Mouse (Mus musculus) hindbrain, embryonic 13.5 days (tissue): ENCODE measurements around the gene Htra3. TPM values are rescaled to one million over a fixed set of nuclear protein-coding genes. Genes with fewer than 3 reads are reported as not detected.

ENCODE experiments used
- ATAC-seq: fragments of 200-750 bp; cut with Nextera tagmentation; 2 replicates; pipeline ENCODE4 v1.8.0; 2017; ENCODE audit warnings: moderate TSS enrichment; ENCODE audit not compliant: low FRiP score
- H3K27ac ChIP-seq: fragments of 300-500 bp; sonication (generic); 2 replicates; pipeline ENCODE4 v1.5.1; 2015; ENCODE audit warnings: inconsistent platforms, mild to moderate bottlenecking, moderate library complexity
- H3K27me3 ChIP-seq: fragments of 300-500 bp; sonication (generic); 2 replicates; pipeline ENCODE4 v1.6.1; 2015; ENCODE audit warnings: mild to moderate bottlenecking, inconsistent platforms
- H3K36me3 ChIP-seq: fragments of 300-500 bp; sonication (generic); 2 replicates; pipeline ENCODE4 v1.6.1; 2015; ENCODE audit warnings: mild to moderate bottlenecking, inconsistent platforms
- H3K4me1 ChIP-seq: fragments of 300-500 bp; sonication (generic); replicated peaks from 2 replicates; pipeline ENCODE4 v1.6.1; 2015; ENCODE audit warnings: inconsistent platforms
- H3K4me2 ChIP-seq: fragments of 300-500 bp; sonication (generic); 2 replicates; pipeline ENCODE4 v1.6.1; 2015; ENCODE audit warnings: inconsistent platforms, mild to moderate bottlenecking, moderate library complexity
- H3K4me3 ChIP-seq: fragments of 300-500 bp; sonication (generic); 2 replicates; pipeline ENCODE4 v1.5.1; 2015; ENCODE audit warnings: mild to moderate bottlenecking, inconsistent platforms
- H3K9ac ChIP-seq: fragments of 300-500 bp; sonication (generic); 2 replicates; pipeline ENCODE4 v1.6.1; 2015; ENCODE audit warnings: mild to moderate bottlenecking, inconsistent platforms
- H3K9me3 ChIP-seq: fragments of 300-500 bp; sonication (generic); 2 replicates; pipeline ENCODE4 v1.6.1; 2016; ENCODE audit warnings: inconsistent platforms
- WGBS: fragments of 180-500 bp; shearing (Covaris S2); methylation state at CpG from one replicate; pipeline ENCODE4 v1.1.7; 2015; 5-methylcytosine and 5-hydroxymethylcytosine counted together
- polyA plus RNA-seq: library from polyadenylated mRNA; unstranded; fragments of >200 nt; fragmentation: Nextera tagmentation; extraction: Ambion mirVana; gene quantifications from 2 replicates; pipeline ENCODE4 v1.2.1, GENCODE M21; 2015

Htra3 gene
- polyA plus RNA-seq, 1 experiment from 2014 or later: 12.2 TPM

DNA sequence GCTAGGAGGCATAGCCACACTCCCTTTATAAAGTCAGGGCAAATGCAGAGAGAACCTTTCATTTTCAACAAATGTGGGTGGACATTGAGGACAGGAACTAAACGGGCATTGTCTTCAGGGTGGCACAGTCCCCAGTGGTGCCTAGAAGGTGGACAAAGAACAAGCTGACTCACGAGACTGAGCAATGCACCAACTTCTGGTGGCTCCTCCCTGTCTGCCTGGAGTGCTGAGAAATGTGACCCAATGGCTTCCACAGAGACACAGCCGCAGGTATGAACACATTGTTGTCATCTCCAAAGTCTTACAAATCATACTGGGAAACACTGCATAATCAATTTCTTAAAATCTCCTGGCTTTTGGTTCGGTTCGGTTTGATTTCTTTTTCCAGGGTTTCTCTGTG lies 37.9 kb upstream of the Htra3 start:
- H3K27ac ChIP-seq: no peak overlapping the region
- H3K4me1 ChIP-seq: no peaks in the 10 kb centered on the region
- WGBS: 85% methylated on average over 5 of the region's 5 CpGs
- no peak overlapping the region for H3K4me3 ChIP-seq
- H3K27me3 ChIP-seq: no peaks in the 10 kb centered on the region
- no peak for ATAC-seq
- H3K4me2 ChIP-seq: no peak overlapping the region
- H3K9me3 ChIP-seq: no peaks in the 10 kb centered on the region
- H3K36me3 ChIP-seq: no peaks in the 10 kb centered on the region
- H3K9ac ChIP-seq: no peak overlapping the region

DNA sequence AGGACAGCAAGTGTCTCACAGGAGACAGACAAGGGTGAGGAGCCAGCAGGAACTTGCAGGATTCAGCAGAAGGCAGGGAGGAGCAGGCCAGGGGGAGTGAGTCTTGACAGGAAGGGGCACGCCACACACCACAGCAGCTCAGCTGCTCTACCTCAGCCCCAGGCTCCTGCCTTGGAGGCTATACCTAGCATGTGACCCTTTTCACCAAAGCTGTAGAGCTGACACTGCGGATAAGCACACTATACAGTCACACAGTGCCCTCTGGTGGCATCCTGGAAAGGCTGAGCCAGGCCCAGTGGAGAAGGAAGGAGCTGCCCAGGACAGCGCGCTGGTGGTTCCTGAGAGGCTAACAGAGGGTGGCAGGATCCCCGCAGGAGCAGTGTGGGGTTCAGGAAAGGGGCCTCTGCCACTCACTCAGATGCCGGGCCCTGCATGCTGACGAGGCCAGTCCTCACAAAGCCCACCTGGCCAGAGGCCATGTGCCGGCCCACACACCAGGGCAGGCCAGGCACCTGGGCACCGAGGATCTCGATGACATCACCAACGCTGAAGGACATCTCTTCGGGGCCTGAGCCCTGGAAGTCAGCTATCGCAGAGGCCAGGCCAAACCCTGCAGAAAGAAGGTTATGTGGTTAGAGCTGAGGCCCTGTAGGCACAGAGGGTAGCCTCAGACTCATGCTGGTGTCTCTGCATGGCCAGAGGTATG lies 34.2 kb upstream of the Htra3 start:
- Histone ChIP-seq H3K27me3 (0 out of 2 replicates have a peak, but pooled peaks cover 2% of the 10 kb centered on the region), H3K9ac (no peak overlapping the region), H3K36me3 (no peaks in the 10 kb centered on the region), H3K4me3 (no peak overlapping the region), H3K27ac (no peak overlapping the region), H3K9me3 (no peaks in the 10 kb centered on the region), H3K4me1 (0 out of 2 replicates have a peak, but pooled peaks cover 8% of the 10 kb centered on the region), H3K4me2 (no peak overlapping the region)
- ATAC-seq: peak; percentile 92
- WGBS: 49% methylated on average over 13 of the region's 13 CpGs

DNA sequence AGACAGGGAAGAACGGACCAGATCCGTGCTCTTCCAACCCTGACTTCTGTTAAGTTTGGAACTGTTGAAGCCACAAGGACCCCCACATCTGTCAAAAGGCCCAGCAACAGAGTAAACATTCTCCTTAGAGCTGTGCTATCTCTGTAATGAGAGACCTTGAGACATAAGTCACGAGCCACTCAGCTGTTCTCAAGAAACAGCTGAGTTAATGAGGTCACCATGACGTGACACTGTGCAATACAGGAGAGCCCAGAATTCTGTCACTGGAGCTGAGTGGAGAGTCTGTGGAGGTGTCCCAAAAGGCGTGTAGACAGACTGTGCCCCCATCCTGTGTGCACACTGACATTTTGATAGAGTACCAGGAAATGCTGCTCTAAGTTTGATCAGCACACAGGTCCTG lies 32.9 kb upstream of the Htra3 start:
- 0 out of 2 replicates have a peak, but pooled peaks cover 8% of the 10 kb centered on the region for H3K4me1 ChIP-seq
- 0 out of 2 replicates have a peak, but pooled peaks cover 2% of the 10 kb centered on the region for H3K27me3 ChIP-seq
- ATAC-seq: no peak
- H3K4me3 ChIP-seq: no peak overlapping the region
- H3K9ac ChIP-seq: no peak overlapping the region
- no peak overlapping the region for H3K4me2 ChIP-seq
- no peaks in the 10 kb centered on the region for H3K36me3 ChIP-seq
- H3K9me3 ChIP-seq: no peaks in the 10 kb centered on the region
- 73% methylated on average over 5 of the region's 5 CpGs for WGBS
- no peak overlapping the region for H3K27ac ChIP-seq

DNA sequence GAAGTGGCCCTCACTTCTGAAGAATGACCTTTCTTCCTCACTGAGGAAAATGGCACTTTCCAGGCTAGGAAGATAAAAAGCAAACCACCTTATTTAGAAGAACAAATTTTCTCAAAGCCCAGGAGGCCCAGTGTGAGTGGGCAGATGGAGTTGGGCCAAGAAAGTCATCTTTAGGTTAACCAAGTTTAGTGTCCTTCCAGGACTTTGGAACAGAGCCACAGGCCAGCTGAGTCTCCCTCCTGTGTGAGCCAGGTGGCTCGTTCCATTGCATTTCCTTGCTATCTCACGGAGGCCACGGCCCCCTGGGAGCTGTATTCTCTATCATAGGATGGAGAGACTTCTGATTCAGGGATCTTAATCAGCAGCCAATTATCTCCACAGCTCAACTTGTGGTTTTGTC lies 31.3 kb upstream of the Htra3 start:
- Histone ChIP-seq H3K4me1 (0 out of 2 replicates have a peak, but pooled peaks cover 8% of the 10 kb centered on the region), H3K27ac (no peak overlapping the region), H3K27me3 (0 out of 2 replicates have a peak, but pooled peaks cover 2% of the 10 kb centered on the region), H3K36me3 (no peaks in the 10 kb centered on the region), H3K9ac (no peak overlapping the region), H3K4me3 (no peak overlapping the region), H3K9me3 (no peaks in the 10 kb centered on the region), H3K4me2 (no peak overlapping the region)
- 62% methylated on average over 3 of the region's 3 CpGs for WGBS
- no peak for ATAC-seq

DNA sequence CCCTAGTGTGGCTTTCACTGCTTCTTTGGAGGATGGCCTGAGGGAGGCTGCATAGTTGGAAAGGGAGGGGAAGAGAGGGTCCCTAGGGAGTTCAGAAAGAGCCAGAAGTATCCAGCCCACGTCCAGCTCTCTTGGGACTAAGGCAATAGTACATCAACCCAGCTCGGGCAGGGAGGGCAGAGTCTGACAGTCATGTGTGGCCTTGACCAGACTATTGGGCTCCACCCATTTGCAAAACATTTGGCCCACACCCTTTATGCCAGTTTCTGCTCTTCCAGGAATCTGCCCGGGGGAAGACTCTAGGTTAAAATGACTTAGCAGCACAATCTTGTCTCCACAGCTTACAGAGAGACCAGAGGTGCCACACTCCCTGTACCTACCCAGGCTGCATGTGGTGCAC lies 30.9 kb upstream of the Htra3 start:
- H3K27ac ChIP-seq: no peak overlapping the region
- H3K36me3 ChIP-seq: no peaks in the 10 kb centered on the region
- WGBS: 68% methylated on average over 3 of the region's 3 CpGs
- no peak overlapping the region for H3K4me2 ChIP-seq
- H3K4me3 ChIP-seq: no peak overlapping the region
- no peaks in the 10 kb centered on the region for H3K9me3 ChIP-seq
- ATAC-seq: no peak
- no peak overlapping the region for H3K9ac ChIP-seq
- 0 out of 2 replicates have a peak, but pooled peaks cover 8% of the 10 kb centered on the region for H3K4me1 ChIP-seq
- H3K27me3 ChIP-seq: 0 out of 2 replicates have a peak, but pooled peaks cover 2% of the 10 kb centered on the region

DNA sequence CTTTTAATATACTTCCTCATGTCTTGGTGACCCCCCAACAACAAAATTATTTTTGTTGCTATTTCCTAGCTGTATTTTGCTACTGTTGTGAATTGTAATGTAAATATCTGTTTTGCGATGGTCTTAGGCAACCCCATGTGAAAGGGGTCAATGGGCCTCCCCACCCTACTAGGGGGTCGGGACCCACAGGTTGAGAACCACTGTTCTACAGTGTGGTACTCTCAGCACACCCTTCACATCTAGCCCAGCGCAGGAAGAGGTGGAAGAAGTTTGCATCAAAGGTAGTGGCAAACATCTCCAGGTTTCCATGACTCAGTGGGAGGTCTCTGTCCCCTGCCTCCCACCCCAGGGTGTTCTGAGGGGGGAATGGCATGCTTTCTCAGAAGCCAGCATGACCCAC lies 25.8 kb upstream of the Htra3 start:
- no peak for ATAC-seq
- Histone ChIP-seq H3K27me3 (no peaks in the 10 kb centered on the region), H3K4me1 (0 out of 2 replicates have a peak, but pooled peaks cover 8% of the 10 kb centered on the region), H3K9ac (no peak overlapping the region), H3K4me2 (no peak overlapping the region), H3K27ac (no peak overlapping the region), H3K9me3 (no peaks in the 10 kb centered on the region), H3K36me3 (no peaks in the 10 kb centered on the region), H3K4me3 (no peak overlapping the region)
- 88% methylated on average over 3 of the region's 3 CpGs for WGBS

DNA sequence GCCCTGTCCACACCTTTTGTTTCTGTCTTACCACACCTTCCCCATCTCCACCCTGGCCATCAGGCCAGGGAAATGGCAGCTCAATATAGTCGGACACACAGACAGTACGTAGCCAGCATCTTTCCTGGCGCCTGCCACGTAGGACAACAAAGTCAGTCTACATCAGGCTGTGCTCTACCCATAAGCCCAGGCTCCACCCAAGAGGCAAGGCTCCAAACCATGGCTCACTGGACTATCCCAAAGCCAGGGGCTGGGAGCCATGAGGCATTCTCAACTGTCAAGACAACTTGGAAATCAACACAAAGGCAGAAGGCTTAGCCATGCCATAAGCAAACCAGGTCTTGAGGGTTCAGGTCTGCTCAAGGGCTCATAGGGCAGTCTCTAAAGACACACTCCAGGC lies 24.2 kb upstream of the Htra3 start:
- H3K36me3 ChIP-seq: no peaks in the 10 kb centered on the region
- H3K4me1 ChIP-seq: no peaks in the 10 kb centered on the region
- H3K4me3 ChIP-seq: no peak overlapping the region
- H3K9me3 ChIP-seq: no peaks in the 10 kb centered on the region
- no peaks in the 10 kb centered on the region for H3K27me3 ChIP-seq
- H3K27ac ChIP-seq: no peak overlapping the region
- no peak overlapping the region for H3K4me2 ChIP-seq
- no peak overlapping the region for H3K9ac ChIP-seq
- no peak for ATAC-seq
- 92% methylated on average over 4 of the region's 4 CpGs for WGBS

DNA sequence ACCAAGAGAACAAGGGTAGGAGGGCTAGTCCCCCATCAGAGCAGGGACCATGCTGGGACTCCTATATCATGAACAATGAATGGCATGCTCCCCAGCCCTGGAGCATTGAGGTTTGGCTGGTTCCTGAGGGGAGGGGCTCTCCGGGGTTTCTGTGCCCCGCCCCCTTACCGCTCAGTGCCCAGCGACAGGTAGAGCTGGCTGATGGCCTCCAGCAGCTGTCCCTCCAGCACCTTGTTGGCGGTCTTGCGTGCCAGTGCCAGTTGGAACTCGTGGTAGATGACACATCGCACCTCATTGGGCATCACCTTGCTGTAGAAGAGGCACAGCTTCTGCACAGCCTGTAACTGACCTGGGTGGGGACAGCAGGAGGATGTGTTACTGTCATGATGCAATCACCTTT lies 23.6 kb upstream of the Htra3 start:
- Histone ChIP-seq H3K27ac (no peak overlapping the region), H3K4me1 (no peaks in the 10 kb centered on the region), H3K27me3 (no peaks in the 10 kb centered on the region), H3K9me3 (no peaks in the 10 kb centered on the region), H3K4me3 (no peak overlapping the region), H3K9ac (no peak overlapping the region), H3K4me2 (no peak overlapping the region), H3K36me3 (no peaks in the 10 kb centered on the region)
- no peak for ATAC-seq
- 87% methylated on average over 8 of the region's 8 CpGs for WGBS

DNA sequence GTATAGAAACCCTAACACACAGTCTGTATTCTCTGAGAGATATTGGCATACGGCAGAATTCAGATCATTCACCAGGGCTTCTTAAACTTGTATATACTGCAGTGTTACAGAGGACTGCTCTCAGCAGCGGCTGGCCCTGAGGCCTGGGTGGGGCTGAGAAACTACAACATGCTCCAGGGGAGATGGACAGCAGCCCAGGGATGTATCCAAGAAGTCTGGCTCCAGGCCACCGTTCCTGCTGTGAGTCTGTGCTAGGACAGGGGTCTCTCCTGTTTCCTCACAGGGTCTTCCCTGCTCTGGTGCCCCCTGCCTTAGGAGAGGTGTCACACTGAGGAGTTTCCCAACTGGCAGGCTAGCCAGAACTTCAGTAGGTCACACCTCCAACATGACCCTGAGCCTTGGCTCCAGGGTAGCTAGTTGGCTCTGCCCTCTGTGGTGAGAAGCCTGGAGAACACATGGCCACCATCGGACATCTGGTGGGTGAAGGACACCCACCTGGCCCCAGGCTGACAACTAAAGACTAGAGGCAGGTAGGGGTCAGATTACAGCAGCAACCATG lies 23.1 kb upstream of the Htra3 start:
- Histone ChIP-seq H3K36me3 (no peaks in the 10 kb centered on the region), H3K27me3 (no peaks in the 10 kb centered on the region), H3K4me1 (no peaks in the 10 kb centered on the region), H3K4me3 (no peak overlapping the region), H3K9me3 (no peaks in the 10 kb centered on the region), H3K9ac (no peak overlapping the region), H3K4me2 (no peak overlapping the region), H3K27ac (no peak overlapping the region)
- WGBS: 91% methylated on average over 4 of the region's 4 CpGs
- ATAC-seq: no peak

DNA sequence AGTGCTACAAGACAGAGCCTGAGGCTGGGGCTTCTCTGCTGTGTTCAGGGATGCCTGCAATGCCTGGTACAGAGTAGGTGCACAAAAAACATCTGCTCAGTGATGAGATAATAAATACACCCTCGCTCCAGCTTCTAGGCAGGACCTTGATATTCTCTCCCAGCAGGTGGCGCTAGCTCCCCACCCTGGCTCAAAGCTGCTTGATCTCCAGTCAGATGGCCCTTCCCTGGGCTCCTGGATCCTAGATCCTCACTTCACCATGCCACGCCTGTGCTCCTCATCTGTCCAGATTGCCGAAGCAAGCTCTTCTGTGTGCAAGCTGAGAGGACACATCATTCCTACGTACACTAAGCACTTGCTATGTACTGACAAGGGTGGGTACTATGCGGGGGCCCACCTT lies 21.5 kb upstream of the Htra3 start:
- no peaks in the 10 kb centered on the region for H3K36me3 ChIP-seq
- no peaks in the 10 kb centered on the region; the same call in 1 of the 2 replicates for H3K4me1 ChIP-seq
- no peak for ATAC-seq
- H3K4me3 ChIP-seq: no peak overlapping the region
- WGBS: 59% methylated on average over 6 of the region's 6 CpGs
- H3K27ac ChIP-seq: no peak overlapping the region
- no peaks in the 10 kb centered on the region for H3K27me3 ChIP-seq
- no peak overlapping the region for H3K9ac ChIP-seq
- H3K4me2 ChIP-seq: no peak overlapping the region
- H3K9me3 ChIP-seq: no peaks in the 10 kb centered on the region

DNA sequence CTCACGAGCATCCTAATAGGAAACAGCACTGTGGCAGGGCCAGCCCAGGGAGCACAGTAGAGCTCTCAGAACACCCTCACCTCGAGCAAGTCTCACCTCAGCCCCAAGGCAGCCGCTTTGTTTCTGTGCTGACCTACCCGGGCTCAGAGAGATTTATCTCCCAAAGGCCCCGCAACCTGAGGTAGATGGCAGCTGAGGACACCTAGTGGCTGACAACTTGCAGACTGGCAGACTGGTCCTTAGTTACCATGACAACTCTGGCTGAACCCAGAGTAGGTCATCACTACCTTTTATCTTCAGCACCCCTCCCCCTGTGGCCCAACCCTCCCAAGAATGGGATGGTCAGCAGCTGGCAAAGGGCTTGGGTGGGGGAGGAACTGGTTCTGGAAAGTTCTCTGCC lies 16.2 kb upstream of the Htra3 start:
- Histone ChIP-seq H3K9me3 (no peaks in the 10 kb centered on the region), H3K36me3 (no peaks in the 10 kb centered on the region), H3K9ac (no peak overlapping the region), H3K4me3 (no peak overlapping the region), H3K4me2 (no peak overlapping the region), H3K27ac (no peak overlapping the region), H3K4me1 (peaks cover 5% of the 10 kb centered on the region; the same call in 1 of the 2 replicates), H3K27me3 (0 out of 2 replicates have a peak, but pooled peaks cover 2% of the 10 kb centered on the region)
- 25% methylated on average over 5 of the region's 5 CpGs for WGBS
- ATAC-seq: no peak

DNA sequence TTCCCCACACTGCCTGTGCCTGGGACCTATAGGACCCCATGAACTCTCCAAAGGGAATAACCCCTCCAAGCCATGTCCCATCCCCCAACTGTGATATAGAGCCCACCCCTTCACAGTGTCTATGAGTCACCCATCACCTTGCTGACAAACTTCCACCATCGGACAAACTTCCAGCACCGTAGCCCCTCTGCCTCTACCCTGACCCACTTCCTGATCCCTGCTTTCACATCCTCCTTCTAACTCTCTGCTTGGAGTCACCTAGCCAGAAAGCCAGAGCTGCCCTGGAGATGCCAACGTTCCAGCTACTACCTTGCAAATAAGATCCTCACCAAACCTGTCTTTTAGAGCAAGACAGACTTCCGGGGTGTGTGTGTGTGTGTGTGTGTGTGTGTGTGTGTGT lies 14.1 kb upstream of the Htra3 start:
- ATAC-seq: no peak
- WGBS: 86% methylated on average over 4 of the region's 4 CpGs

DNA sequence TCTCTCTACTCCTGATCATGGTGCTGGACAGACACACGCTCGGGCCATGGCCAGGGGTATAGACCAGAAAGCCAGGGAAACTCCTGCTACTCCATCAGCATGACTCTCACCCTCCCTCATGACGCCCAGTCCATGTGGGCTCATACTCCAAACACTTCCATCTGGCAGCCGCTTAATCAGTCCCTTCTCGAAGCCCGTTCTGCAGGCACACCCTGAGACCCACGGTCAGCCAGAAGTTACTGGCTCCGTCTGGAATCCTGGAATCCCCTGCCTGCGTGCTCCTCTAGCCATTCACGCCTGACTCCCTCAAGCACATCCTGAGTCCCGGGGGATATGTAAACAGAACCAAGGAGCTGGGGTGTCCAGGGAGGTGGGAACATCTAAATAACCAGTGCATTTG lies 11.7 kb upstream of the Htra3 start:
- Histone ChIP-seq H3K4me3 (no peak overlapping the region), H3K27me3 (0 out of 2 replicates have a peak, but pooled peaks cover 2% of the 10 kb centered on the region), H3K27ac (no peak overlapping the region), H3K4me2 (no peak overlapping the region), H3K9me3 (no peaks in the 10 kb centered on the region), H3K4me1 (peaks cover 9% of the 10 kb centered on the region; the same call in 1 of the 2 replicates), H3K9ac (peak overlapping the region; percentile 19; the same call in 1 of the 2 replicates), H3K36me3 (no peaks in the 10 kb centered on the region)
- no peak for ATAC-seq
- WGBS: 68% methylated on average over 11 of the region's 11 CpGs

More for the DNA sequence above, 14.1 kb upstream of the Htra3 start:
- H3K9me3 ChIP-seq: no peaks in the 10 kb centered on the region
- H3K4me2 ChIP-seq: no peak overlapping the region
- no peaks in the 10 kb centered on the region for H3K36me3 ChIP-seq
- peaks cover 5% of the 10 kb centered on the region; the same call in 1 of the 2 replicates for H3K4me1 ChIP-seq
- no peak overlapping the region for H3K9ac ChIP-seq
- 0 out of 2 replicates have a peak, but pooled peaks cover 2% of the 10 kb centered on the region for H3K27me3 ChIP-seq
- H3K4me3 ChIP-seq: no peak overlapping the region
- no peak overlapping the region for H3K27ac ChIP-seq
